Mouse (Mus musculus): ENCODE measurements at regions not wholly inside any gene's neighbourhood (a gene's known extent, or its start where the extent isn't known, plus 50 kb on each side); places are given as distances from the start of the nearest gene placed in this dataset.
A peak's percentile ranks its signal among the peaks of the same experiment; 100 is the strongest.

DNA sequence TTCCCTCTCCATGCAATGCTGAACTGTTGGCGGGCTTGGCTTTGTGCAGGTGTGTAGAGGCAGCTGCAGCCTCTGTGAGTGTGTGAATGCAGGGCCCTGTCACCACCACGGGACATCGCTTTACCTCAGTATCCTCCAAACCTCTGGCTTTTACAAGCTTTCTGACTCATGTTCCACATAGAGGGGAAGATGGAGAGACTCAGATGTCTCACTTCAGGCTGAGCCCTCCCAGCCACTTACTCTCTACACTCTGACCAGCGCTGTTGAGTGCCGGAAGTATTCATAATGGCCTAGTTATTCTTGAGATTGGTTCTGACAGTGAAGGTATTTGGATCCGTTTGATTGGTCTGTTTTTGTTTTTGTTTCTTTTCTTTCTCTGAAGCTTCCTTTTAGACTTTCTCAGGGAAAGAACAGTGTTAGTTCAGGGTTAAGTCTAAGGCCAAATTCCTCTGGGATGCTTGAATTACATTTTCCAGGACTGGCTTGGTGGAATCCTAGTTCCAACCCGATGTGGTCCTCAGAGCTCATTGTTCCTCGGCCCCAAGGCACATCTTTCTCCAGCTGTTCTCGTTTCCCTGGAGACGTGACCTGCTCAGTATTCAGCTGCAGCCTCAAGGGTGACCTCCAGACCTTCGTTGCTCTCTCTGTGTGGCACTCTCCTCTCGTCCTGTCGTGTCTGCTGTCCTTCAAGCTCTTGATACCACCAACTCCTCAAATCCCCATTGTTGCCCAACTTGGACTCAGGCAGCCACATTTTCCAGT lies 61.7 kb upstream of the Enpp6 start:
- Histone ChIP-seq H3K9me3 (ENCODE audit: control insufficient read depth, low read length) (no peaks in the 10 kb centered on the region), H3K36me3 (ENCODE audit: control insufficient read depth, insufficient read depth, low read length) (no peaks in the 10 kb centered on the region), H3K9ac (ENCODE audit: low read length) (no peak overlapping the region), H3K4me2 (ENCODE audit: low read depth, low read length) (no peak overlapping the region), H3K27ac (ENCODE audit: low read length) (no peak overlapping the region), H3K27me3 (ENCODE audit: control insufficient read depth, insufficient read depth, low read depth, low read length) (no peaks in the 10 kb centered on the region), H3K4me3 (ENCODE audit: low read length) (no peak overlapping the region), H3K4me1 (replicated peaks; ENCODE audit: control insufficient read depth, insufficient read depth, low read length) (no peaks in the 10 kb centered on the region)
- 49% methylated on average over 13 of the region's 13 CpGs for WGBS
- ATAC-seq (ENCODE audit: low read depth), result no peak

DNA sequence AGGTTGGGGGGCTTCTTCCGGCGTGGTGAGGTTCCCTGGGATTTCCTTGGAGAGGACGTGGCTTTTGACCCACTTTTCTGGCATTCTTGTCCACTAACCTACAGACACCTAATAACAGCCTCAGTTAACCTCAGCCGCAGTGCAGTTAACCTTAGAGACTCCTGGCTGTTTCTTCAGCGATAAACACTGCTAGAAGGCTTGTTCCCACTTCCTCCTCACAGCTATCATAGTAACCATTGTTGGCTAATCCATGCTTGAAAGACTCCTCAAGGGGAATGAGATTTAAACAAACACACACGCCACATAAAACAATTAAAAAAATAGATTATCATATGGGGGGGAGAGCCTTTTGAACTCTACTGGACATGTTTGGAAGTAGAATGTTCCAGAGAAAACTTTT lies 58.0 kb upstream of the Enpp6 start:
- Histone ChIP-seq H3K36me3 (ENCODE audit: control insufficient read depth, insufficient read depth, low read length) (no peaks in the 10 kb centered on the region), H3K27me3 (ENCODE audit: control insufficient read depth, insufficient read depth, low read depth, low read length) (no peaks in the 10 kb centered on the region), H3K4me3 (ENCODE audit: low read length) (no peak overlapping the region), H3K9ac (ENCODE audit: low read length) (no peak overlapping the region), H3K9me3 (ENCODE audit: control insufficient read depth, low read length) (no peaks in the 10 kb centered on the region), H3K27ac (ENCODE audit: low read length) (no peak overlapping the region), H3K4me2 (ENCODE audit: low read depth, low read length) (no peak overlapping the region), H3K4me1 (replicated peaks; ENCODE audit: control insufficient read depth, insufficient read depth, low read length) (no peaks in the 10 kb centered on the region)
- 60% methylated on average over 6 of the region's 6 CpGs for WGBS
- no peak for ATAC-seq (ENCODE audit: low read depth)

DNA sequence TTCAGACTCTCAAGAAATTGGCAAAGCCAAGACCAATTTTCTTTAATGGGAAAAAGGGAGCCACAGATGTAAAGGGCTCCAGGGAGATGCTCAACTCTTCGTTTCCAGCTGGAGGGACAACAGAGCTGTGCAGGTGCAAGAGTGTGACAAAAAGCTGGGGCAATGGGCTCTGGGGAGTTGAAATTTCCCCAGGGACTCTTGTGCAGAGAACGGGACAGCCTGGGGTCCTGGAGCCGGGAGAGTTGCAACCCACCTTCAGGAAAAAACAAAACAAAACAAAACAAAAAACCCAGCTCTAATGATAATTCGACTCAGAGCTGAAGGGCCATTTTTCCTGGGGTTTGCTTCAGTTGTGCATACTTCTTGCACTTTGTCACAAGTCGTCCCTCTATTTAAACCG lies 57.0 kb upstream of the Enpp6 start:
- no peak overlapping the region for H3K4me2 ChIP-seq (ENCODE audit: low read depth, low read length)
- H3K4me3 ChIP-seq (ENCODE audit: low read length), result no peak overlapping the region
- H3K9me3 ChIP-seq (ENCODE audit: control insufficient read depth, low read length), result no peaks in the 10 kb centered on the region
- H3K36me3 ChIP-seq (ENCODE audit: control insufficient read depth, insufficient read depth, low read length), result no peaks in the 10 kb centered on the region
- H3K9ac ChIP-seq (ENCODE audit: low read length), result no peak overlapping the region
- 77% methylated on average over 6 of the region's 6 CpGs for WGBS
- H3K27me3 ChIP-seq (ENCODE audit: control insufficient read depth, insufficient read depth, low read depth, low read length), result no peaks in the 10 kb centered on the region
- H3K27ac ChIP-seq (ENCODE audit: low read length), result no peak overlapping the region
- no peak for ATAC-seq (ENCODE audit: low read depth)
- no peaks in the 10 kb centered on the region for H3K4me1 ChIP-seq (replicated peaks; ENCODE audit: control insufficient read depth, insufficient read depth, low read length)

DNA sequence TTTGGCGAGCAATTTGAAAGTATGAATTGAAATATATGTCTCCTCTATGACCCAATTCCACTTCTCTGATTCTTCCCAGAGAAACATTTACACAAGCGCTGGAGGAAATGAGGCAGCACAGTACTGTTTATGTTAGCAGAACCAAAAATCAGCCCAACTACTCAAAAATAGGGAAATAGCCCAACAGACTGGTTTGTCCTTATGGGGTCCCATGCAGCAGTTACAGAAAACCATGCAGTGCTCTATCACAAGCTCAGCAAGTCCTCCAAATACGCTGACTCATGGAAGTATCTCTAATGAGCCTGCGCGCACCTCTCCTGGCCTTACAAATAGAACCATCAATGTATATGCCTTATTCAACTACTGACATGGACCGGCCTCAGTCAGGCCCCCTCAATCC lies 55.4 kb upstream of the Enpp6 start:
- Histone ChIP-seq H3K4me1 (replicated peaks; ENCODE audit: control insufficient read depth, insufficient read depth, low read length) (peaks cover 6% of the 10 kb centered on the region; the same call in 1 of the 2 replicates), H3K27ac (ENCODE audit: low read length) (no peak overlapping the region), H3K4me2 (ENCODE audit: low read depth, low read length) (no peak overlapping the region), H3K9ac (ENCODE audit: low read length) (no peak overlapping the region), H3K27me3 (ENCODE audit: control insufficient read depth, insufficient read depth, low read depth, low read length) (no peaks in the 10 kb centered on the region), H3K4me3 (ENCODE audit: low read length) (no peak overlapping the region), H3K9me3 (ENCODE audit: control insufficient read depth, low read length) (no peaks in the 10 kb centered on the region), H3K36me3 (ENCODE audit: control insufficient read depth, insufficient read depth, low read length) (no peaks in the 10 kb centered on the region)
- 80% methylated on average over 6 of the region's 6 CpGs for WGBS
- ATAC-seq (ENCODE audit: low read depth), result no peak

DNA sequence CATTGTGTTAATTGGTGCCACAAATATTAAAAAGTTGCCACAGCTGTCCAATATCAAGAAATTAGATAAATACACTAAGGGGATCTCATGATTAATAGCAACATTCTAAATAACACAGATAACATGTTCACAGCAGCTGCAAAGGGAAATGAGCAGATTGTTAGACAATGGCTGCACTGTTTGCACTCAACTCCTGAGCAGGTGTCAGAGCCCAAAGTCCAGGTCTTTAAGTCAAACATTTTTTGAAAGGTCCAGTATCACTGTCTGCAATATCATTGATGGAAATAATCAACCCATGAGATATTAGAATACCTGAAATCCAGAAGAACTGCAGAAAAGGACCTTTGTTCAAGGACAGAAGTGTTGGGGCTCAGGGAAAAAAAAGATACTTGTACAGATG lies 53.4 kb upstream of the Enpp6 start:
- no peak overlapping the region for H3K9ac ChIP-seq (ENCODE audit: low read length)
- H3K36me3 ChIP-seq (ENCODE audit: control insufficient read depth, insufficient read depth, low read length), result no peaks in the 10 kb centered on the region
- no peaks in the 10 kb centered on the region for H3K9me3 ChIP-seq (ENCODE audit: control insufficient read depth, low read length)
- H3K4me1 ChIP-seq (replicated peaks; ENCODE audit: control insufficient read depth, insufficient read depth, low read length), result peaks cover 6% of the 10 kb centered on the region; the same call in 1 of the 2 replicates
- no peak overlapping the region for H3K27ac ChIP-seq (ENCODE audit: low read length)
- H3K4me3 ChIP-seq (ENCODE audit: low read length), result no peak overlapping the region
- ATAC-seq (ENCODE audit: low read depth), result no peak
- no peaks in the 10 kb centered on the region for H3K27me3 ChIP-seq (ENCODE audit: control insufficient read depth, insufficient read depth, low read depth, low read length)
- H3K4me2 ChIP-seq (ENCODE audit: low read depth, low read length), result no peak overlapping the region

DNA sequence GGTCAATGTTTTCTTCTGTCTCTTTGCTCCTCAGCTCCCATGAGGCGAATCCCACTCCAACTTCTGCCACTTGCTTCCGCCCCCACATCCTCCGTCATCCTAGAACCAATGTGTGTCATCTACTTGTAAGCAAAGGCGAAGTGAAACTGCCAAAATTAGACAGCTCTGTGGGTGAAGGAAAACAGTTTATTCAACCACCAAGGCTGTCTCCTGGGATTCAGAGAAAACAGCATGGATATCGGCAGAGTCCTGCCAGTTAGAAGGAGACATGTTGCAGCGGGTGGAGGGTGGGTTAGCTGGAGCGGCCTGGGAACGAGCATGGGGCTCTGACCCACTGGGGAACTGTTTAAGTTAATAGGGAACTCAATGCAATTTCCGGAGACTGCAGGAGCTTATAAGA lies 52.4 kb upstream of the Enpp6 start:
- Histone ChIP-seq H3K27ac (ENCODE audit: low read length) (peak overlapping the region; percentile 16; the same call in 1 of the 2 replicates), H3K4me3 (ENCODE audit: low read length) (no peak overlapping the region), H3K4me2 (ENCODE audit: low read depth, low read length) (no peak overlapping the region), H3K4me1 (replicated peaks; ENCODE audit: control insufficient read depth, insufficient read depth, low read length) (peaks cover 6% of the 10 kb centered on the region; the same call in 1 of the 2 replicates), H3K36me3 (ENCODE audit: control insufficient read depth, insufficient read depth, low read length) (no peaks in the 10 kb centered on the region), H3K9me3 (ENCODE audit: control insufficient read depth, low read length) (no peaks in the 10 kb centered on the region), H3K9ac (ENCODE audit: low read length) (no peak overlapping the region), H3K27me3 (ENCODE audit: control insufficient read depth, insufficient read depth, low read depth, low read length) (no peaks in the 10 kb centered on the region)
- ATAC-seq (ENCODE audit: low read depth), result 0 out of 2 replicates have a peak, but pooled peaks have one; percentile 37
- 55% methylated on average over 9 of the region's 9 CpGs for WGBS

DNA sequence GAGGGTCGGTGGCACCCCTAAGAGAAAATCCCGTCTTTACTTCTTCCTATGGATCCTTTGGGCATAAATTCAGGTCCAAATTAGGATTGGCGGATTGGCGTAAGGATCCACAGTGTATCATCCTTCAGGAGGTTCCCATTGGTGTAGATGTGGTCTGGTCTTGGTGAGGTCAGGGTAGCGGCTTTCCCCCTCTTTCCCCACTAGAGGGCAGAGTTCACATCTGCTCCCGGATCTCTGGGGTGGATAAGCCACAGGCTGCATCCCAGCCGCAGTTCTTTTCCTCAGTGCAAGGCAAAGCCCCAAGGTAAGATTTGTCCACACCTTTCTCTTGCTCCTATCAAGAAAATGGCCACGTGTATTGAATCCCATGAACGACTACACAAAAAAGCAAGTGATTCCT lies 51.8 kb upstream of the Enpp6 start:
- Histone ChIP-seq H3K4me1 (replicated peaks; ENCODE audit: control insufficient read depth, insufficient read depth, low read length) (peaks cover 6% of the 10 kb centered on the region; the same call in 1 of the 2 replicates), H3K27me3 (ENCODE audit: control insufficient read depth, insufficient read depth, low read depth, low read length) (no peaks in the 10 kb centered on the region), H3K36me3 (ENCODE audit: control insufficient read depth, insufficient read depth, low read length) (no peaks in the 10 kb centered on the region), H3K27ac (ENCODE audit: low read length) (no peak overlapping the region), H3K9me3 (ENCODE audit: control insufficient read depth, low read length) (no peaks in the 10 kb centered on the region), H3K4me3 (ENCODE audit: low read length) (no peak overlapping the region), H3K9ac (ENCODE audit: low read length) (no peak overlapping the region), H3K4me2 (ENCODE audit: low read depth, low read length) (no peak overlapping the region)
- peak; percentile 83 for ATAC-seq (ENCODE audit: low read depth)
- 21% methylated on average over 9 of the region's 9 CpGs for WGBS

DNA sequence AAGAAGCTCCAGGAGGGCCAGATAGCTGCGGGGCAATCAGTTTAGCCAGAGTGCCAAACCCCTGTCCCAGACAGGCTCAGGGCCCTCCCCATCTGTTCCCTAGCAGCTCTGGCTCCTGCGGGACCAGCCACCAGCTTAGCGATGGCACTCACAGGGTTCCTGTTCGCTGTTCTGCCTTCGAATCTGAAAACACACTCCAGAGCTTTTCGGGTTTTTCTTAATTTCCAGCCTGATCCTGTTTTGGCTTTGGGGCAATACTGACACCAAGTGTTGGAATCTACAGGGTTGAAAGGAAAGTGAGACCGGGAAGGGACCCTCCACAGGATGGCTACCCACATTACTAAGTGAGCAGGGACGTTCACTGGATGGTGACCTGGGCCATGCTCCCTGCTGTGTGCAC lies 50.6 kb upstream of the Enpp6 start:
- ATAC-seq (ENCODE audit: low read depth), result peak; percentile 56

More for the DNA sequence above, 50.6 kb upstream of the Enpp6 start:
- Histone ChIP-seq H3K27ac (ENCODE audit: low read length) (no peak overlapping the region), H3K9ac (ENCODE audit: low read length) (peak overlapping the region; percentile 56), H3K9me3 (ENCODE audit: control insufficient read depth, low read length) (peaks cover 5% of the 10 kb centered on the region; the same call in 1 of the 2 replicates), H3K4me1 (replicated peaks; ENCODE audit: control insufficient read depth, insufficient read depth, low read length) (peaks cover 6% of the 10 kb centered on the region; the same call in 1 of the 2 replicates), H3K36me3 (ENCODE audit: control insufficient read depth, insufficient read depth, low read length) (no peaks in the 10 kb centered on the region), H3K4me3 (ENCODE audit: low read length) (no peak overlapping the region; the same call in 1 of the 2 replicates), H3K27me3 (ENCODE audit: control insufficient read depth, insufficient read depth, low read depth, low read length) (no peaks in the 10 kb centered on the region), H3K4me2 (ENCODE audit: low read depth, low read length) (peak overlapping the region; percentile 36)
- WGBS, result 21% methylated on average over 8 of the region's 8 CpGs
